Mouse (Mus musculus): ENCODE measurements around the gene Gtdc1. TPM values are rescaled to one million over a fixed set of nuclear protein-coding genes. Genes with fewer than 3 reads are reported as not detected.

Gene Gtdc1
- polyA plus RNA-seq, 1 experiment from 2014 or later, result 3.4 TPM

DNA sequence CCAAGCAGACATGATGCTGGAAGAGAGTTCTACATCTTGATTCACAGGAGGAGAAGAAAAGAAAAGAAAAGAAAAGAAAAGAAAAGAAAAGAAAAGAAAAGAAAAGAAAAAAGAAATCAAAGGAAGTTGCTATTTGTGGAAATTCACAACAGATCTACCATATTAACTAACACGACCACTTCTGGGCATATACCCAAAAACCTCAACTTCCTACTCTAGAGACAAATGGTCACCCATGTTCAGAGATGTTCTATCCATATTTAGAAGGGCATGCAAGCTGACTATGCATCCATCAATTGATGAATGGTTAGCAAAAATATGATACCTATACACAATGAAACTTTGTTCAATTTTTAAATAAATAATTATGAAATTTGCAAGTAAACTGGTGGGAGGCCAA lies 79.3 kb downstream of the Gtdc1 start:
- Histone ChIP-seq H3K9ac (no peak overlapping the region), H3K27ac (no peak overlapping the region), H3K4me3 (replicated peaks) (no peak overlapping the region), H3K36me3 (no peaks in the 10 kb centered on the region), H3K4me2 (no peak overlapping the region), H3K9me3 (replicated peaks) (peaks cover 5% of the 10 kb centered on the region; the same call in 1 of the 2 replicates), H3K27me3 (no peaks in the 10 kb centered on the region), H3K4me1 (replicated peaks) (no peaks in the 10 kb centered on the region)
- WGBS (ENCODE audit: insufficient replicate concordance), result 41% methylated on average over 1 of the region's 1 CpGs
- DNase-seq (no peak), ATAC-seq (ENCODE audit: low read depth) (no peak)

DNA sequence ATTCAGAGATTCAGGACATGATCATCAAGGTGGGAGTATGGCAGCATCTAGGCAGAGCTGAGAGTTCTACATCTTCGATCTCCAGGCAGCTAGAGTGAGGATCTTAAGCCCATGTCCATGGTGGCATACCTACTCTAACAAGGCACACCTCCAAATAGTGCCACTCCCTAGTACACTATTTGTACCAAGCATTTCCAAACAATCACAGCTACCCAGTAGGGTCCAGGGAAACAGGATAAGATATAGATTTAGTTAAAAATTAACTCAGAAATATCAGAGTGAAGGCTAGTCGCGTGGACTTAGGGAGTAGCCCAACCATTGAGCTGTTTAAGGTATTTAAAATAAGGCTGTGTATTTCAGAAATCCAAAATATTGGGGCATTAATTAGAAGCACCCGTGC lies 82.0 kb downstream of the Gtdc1 start:
- Histone ChIP-seq H3K4me2 (no peak overlapping the region), H3K9me3 (replicated peaks) (no peaks in the 10 kb centered on the region), H3K4me3 (replicated peaks) (no peak overlapping the region), H3K4me1 (replicated peaks) (no peaks in the 10 kb centered on the region), H3K27ac (no peak overlapping the region), H3K36me3 (no peaks in the 10 kb centered on the region), H3K27me3 (no peaks in the 10 kb centered on the region), H3K9ac (no peak overlapping the region)
- WGBS (ENCODE audit: insufficient replicate concordance), result 70% methylated on average over 4 of the region's 4 CpGs
- DNase-seq (no peak), ATAC-seq (ENCODE audit: low read depth) (no peak)

DNA sequence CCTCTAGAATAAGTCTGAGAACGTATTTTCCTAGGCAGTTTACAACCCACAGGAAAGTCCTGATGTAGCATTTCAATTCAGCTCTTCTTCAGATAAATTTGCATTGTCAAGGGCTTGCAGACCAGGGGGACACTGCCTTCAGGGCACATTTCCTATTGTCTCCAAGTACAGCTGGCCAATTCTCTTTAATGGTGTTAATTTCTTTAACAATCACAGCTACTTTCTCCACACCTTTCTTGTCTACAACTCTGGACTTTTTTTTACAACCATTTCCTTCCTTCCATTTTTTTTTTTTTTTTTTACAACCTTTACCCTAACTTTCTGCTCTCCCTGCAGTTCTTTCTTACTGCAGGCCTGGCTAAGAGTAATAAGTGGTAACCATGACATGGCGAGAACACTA lies 97.7 kb downstream of the Gtdc1 start:
- Histone ChIP-seq H3K9ac (no peak overlapping the region), H3K4me2 (no peak overlapping the region), H3K27me3 (no peaks in the 10 kb centered on the region), H3K36me3 (no peaks in the 10 kb centered on the region), H3K27ac (no peak overlapping the region), H3K4me1 (replicated peaks) (no peaks in the 10 kb centered on the region), H3K4me3 (replicated peaks) (no peak overlapping the region), H3K9me3 (replicated peaks) (no peaks in the 10 kb centered on the region)
- WGBS (ENCODE audit: insufficient replicate concordance), result 60% methylated on average over 2 of the region's 2 CpGs
- DNase-seq (no peak), ATAC-seq (ENCODE audit: low read depth) (no peak)

DNA sequence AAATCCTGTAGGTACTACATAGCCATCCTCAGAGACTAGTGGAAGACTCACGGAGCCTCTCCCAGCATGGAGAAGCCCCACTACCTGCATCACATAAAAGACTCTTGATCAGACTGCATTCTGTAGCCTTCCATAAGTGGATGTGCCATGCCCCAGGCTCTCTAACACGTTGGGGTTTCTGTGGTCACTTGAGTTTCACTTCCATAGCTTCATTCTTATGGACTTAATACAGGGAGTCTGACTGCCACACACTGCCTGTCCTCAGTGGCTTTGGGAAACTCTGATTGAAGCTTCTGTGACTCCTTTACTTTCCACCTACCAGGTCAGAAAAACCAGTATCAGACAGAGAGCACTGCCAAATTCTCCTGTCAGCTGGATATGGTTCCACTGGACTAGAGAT lies 98.1 kb downstream of the Gtdc1 start:
- Histone ChIP-seq H3K27me3 (no peaks in the 10 kb centered on the region), H3K4me1 (replicated peaks) (no peaks in the 10 kb centered on the region), H3K4me2 (no peak overlapping the region), H3K27ac (no peak overlapping the region), H3K4me3 (replicated peaks) (no peak overlapping the region), H3K36me3 (no peaks in the 10 kb centered on the region), H3K9ac (no peak overlapping the region), H3K9me3 (replicated peaks) (no peaks in the 10 kb centered on the region)
- WGBS (ENCODE audit: insufficient replicate concordance), result 52% methylated on average over 2 of the region's 2 CpGs
- DNase-seq (no peak), ATAC-seq (ENCODE audit: low read depth) (no peak)

DNA sequence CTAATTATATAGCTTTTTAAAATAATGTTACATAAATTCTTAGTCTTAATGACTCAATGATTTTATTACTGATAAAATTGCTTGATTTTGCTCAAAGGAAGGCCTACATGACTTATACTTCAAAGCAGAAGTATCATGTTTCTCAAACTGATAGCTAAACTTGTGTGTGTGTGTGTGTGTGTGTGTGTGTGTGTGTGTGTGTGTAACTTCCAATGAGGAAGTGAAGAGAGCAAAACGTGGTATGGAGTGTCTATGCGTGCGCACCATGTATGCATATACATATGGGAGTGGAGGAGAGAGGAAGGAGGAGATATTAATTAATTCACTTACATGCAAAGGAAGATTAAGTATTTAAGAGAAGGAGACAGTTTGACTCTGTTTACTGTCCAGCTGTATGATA lies 100.8 kb downstream of the Gtdc1 start:
- H3K4me3 ChIP-seq (replicated peaks), result no peak overlapping the region
- DNase-seq (no peak), ATAC-seq (ENCODE audit: low read depth) (no peak)
- no peaks in the 10 kb centered on the region for H3K4me1 ChIP-seq (replicated peaks)
- no peak overlapping the region for H3K4me2 ChIP-seq
- no peaks in the 10 kb centered on the region for H3K27me3 ChIP-seq
- H3K36me3 ChIP-seq, result no peaks in the 10 kb centered on the region
- no peak overlapping the region for H3K27ac ChIP-seq
- 69% methylated on average over 3 of the region's 3 CpGs for WGBS (ENCODE audit: insufficient replicate concordance)
- H3K9me3 ChIP-seq (replicated peaks), result no peaks in the 10 kb centered on the region
- H3K9ac ChIP-seq, result no peak overlapping the region

DNA sequence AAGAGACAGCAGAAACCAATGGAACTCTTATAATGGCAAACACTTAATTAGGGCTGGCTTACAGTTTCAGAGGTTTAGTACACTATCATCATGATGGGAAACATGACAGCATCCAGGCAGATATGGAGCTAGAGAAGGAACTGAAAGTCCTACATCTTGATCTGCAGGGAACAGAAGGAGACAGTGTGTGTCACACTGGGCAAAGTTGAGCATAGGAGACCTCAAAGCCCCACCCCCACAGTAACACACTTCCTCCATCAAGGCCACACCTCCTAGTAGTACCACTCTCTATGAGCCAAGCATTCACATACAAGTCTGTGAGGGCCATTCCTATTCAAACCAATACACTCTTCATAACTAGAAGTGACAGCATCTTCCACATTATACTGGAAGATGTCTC lies 109.7 kb downstream of the Gtdc1 start:
- no peaks in the 10 kb centered on the region for H3K36me3 ChIP-seq
- DNase-seq (no peak), ATAC-seq (ENCODE audit: low read depth) (no peak)
- H3K4me1 ChIP-seq (replicated peaks), result no peaks in the 10 kb centered on the region
- no peaks in the 10 kb centered on the region for H3K27me3 ChIP-seq
- H3K9me3 ChIP-seq (replicated peaks), result no peaks in the 10 kb centered on the region
- H3K4me3 ChIP-seq (replicated peaks), result no peak overlapping the region
- no peak overlapping the region for H3K4me2 ChIP-seq
- H3K27ac ChIP-seq, result no peak overlapping the region
- no peak overlapping the region for H3K9ac ChIP-seq

DNA sequence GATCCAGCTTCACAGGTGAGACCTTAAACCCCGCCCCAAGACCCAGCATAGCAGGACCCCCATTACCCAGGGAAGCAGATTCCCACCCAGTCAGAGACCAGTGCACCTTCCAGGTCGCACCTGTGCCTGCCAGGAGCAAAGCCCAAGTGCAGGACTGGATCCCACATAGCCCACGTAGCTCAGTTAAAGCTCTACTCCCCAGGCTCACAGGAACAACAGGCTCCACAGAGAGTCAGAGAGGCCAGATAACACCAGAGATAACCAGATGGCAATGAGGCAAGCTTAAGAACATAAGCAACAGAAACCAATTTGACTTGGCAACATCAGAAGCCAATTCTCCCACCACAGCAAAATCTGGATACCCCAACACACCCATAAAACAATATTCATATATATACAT lies 113.7 kb downstream of the Gtdc1 start:
- Histone ChIP-seq H3K36me3 (no peaks in the 10 kb centered on the region), H3K4me2 (no peak overlapping the region), H3K27ac (no peak overlapping the region), H3K4me1 (replicated peaks) (no peaks in the 10 kb centered on the region), H3K9me3 (replicated peaks) (no peaks in the 10 kb centered on the region), H3K27me3 (no peaks in the 10 kb centered on the region), H3K4me3 (replicated peaks) (no peak overlapping the region), H3K9ac (no peak overlapping the region)
- ATAC-seq (ENCODE audit: low read depth), result no peak
- DNase-seq, result no peak
- WGBS (ENCODE audit: insufficient replicate concordance), result 49% methylated on average over 3 of the region's 3 CpGs

DNA sequence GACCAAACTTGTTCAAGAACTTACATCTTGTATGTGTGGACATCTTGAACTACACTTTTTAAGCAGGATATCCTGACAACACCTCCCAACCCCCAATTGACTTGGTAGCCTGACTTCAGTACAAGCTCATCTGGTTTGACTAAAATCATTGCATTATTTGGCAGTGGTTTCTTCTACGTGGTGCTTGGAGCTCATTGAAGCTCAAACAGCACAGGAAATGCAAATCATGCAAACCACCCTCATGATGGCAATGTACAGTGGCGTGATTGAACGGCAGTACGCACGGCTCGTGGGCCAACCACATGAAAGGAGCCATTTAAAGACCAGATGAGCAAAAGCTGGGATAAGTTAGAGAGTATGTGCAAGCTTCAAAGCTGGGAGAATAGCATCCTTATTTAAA lies 123.0 kb downstream of the Gtdc1 start:
- Histone ChIP-seq H3K4me2 (no peak overlapping the region), H3K4me3 (replicated peaks) (no peak overlapping the region), H3K27me3 (no peaks in the 10 kb centered on the region), H3K36me3 (no peaks in the 10 kb centered on the region), H3K9me3 (replicated peaks) (no peaks in the 10 kb centered on the region), H3K4me1 (replicated peaks) (no peaks in the 10 kb centered on the region), H3K9ac (no peak overlapping the region), H3K27ac (no peak overlapping the region)
- no peak for ATAC-seq (ENCODE audit: low read depth)
- WGBS (ENCODE audit: insufficient replicate concordance), result 77% methylated on average over 6 of the region's 6 CpGs
- no peak for DNase-seq

DNA sequence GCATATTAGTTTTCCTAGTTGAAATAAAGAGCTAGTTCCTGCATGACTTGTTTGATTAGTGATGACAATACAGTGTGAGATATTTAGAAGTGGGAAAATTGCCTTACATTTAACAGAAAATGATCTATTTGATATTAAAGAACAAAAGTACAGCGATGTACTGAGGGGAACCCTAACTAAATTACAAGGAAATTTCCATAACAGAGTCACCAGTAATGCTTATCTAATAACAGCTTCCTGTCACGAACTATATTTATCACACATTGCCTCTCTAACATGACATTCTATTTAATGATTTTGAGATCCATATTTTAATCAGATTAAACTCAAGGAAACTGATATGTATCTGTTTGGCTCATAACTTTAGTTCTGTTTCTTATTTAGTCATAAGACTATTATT lies 126.1 kb downstream of the Gtdc1 start:
- H3K9ac ChIP-seq, result no peak overlapping the region
- no peaks in the 10 kb centered on the region for H3K27me3 ChIP-seq
- ATAC-seq (ENCODE audit: low read depth) (no peak), DNase-seq (no peak)
- no peak overlapping the region for H3K27ac ChIP-seq
- no peak overlapping the region for H3K4me2 ChIP-seq
- H3K4me1 ChIP-seq (replicated peaks), result no peaks in the 10 kb centered on the region
- no peaks in the 10 kb centered on the region for H3K36me3 ChIP-seq
- 42% methylated on average over 2 of the region's 2 CpGs for whole genome bisulfite sequencing (ENCODE audit: insufficient replicate concordance)
- H3K9me3 ChIP-seq (replicated peaks), result no peaks in the 10 kb centered on the region
- H3K4me3 ChIP-seq (replicated peaks), result no peak overlapping the region

DNA sequence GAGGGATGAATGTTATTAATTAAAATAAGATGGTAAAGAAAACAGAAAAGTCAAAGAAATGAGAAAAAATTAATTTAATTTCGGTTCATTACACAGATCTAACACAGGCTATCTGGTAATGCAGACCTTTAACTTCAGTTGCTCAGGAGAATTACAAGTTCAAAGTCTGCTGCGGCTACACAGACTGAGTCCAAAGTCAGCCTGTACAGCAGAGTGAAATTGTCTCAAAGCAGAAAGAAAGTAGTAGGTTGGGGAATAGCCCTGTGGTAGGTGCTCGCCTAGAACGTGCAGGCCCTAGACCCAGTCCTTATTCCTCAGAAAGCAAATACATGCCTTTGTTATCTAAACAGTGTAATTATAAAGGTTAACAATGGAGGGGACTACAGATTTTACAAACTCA lies 135.6 kb downstream of the Gtdc1 start:
- no peak for DNase-seq

DNA sequence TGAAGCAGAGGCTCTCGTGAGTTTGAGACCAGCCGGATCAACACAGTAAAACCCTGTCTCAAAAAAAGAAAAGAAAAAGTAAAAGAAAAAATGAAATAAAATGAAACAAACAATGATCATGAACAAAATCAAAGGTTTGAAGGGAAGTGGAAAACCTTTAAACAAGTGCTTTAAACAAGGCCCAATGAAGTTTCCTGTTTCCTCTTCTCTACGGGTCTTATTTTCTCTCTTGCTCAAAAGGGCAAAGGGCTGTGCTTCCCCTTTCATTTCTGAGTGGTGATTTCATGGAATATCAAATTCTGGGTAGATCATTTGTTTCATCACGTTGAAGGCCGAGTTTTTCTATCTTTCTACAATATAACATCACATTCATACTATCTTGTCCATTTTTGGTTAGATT lies 136.3 kb downstream of the Gtdc1 start:
- no peak overlapping the region for H3K4me3 ChIP-seq (replicated peaks)
- no peaks in the 10 kb centered on the region for H3K36me3 ChIP-seq
- WGBS (ENCODE audit: insufficient replicate concordance), result 63% methylated on average over 5 of the region's 5 CpGs
- H3K9ac ChIP-seq, result no peak overlapping the region
- no peaks in the 10 kb centered on the region for H3K27me3 ChIP-seq
- ATAC-seq (ENCODE audit: low read depth) (no peak), DNase-seq (no peak)
- H3K4me1 ChIP-seq (replicated peaks), result no peaks in the 10 kb centered on the region
- H3K27ac ChIP-seq, result no peak overlapping the region
- no peak overlapping the region for H3K4me2 ChIP-seq
- H3K9me3 ChIP-seq (replicated peaks), result no peaks in the 10 kb centered on the region

More for the DNA sequence above, 135.6 kb downstream of the Gtdc1 start:
- Histone ChIP-seq H3K4me1 (replicated peaks) (no peaks in the 10 kb centered on the region), H3K4me2 (no peak overlapping the region), H3K4me3 (replicated peaks) (no peak overlapping the region), H3K9ac (no peak overlapping the region), H3K27ac (no peak overlapping the region), H3K36me3 (no peaks in the 10 kb centered on the region), H3K9me3 (replicated peaks) (no peaks in the 10 kb centered on the region), H3K27me3 (no peaks in the 10 kb centered on the region)
- WGBS (ENCODE audit: insufficient replicate concordance), result 71% methylated on average over 4 of the region's 4 CpGs
- ATAC-seq (ENCODE audit: low read depth), result no peak

DNA sequence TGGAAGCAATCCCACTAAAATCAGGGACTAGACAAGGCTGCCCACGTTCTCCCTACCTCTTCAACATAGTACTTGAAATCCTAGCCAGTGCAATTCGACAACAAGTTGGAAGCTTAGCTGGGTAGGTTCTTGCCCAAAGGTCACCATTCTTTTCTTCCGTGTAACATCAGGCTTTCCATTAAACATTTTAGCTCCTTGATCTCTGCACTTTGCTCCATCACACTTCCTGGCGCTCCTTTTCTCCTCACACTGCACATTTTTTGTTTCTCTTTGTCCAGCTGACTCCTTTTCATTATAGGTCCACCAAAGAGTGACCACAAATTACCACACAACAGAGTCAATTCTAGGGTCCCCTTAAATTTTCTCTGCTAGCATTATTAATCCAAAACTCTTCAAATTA lies 144.7 kb downstream of the Gtdc1 start:
- Histone ChIP-seq H3K36me3 (no peaks in the 10 kb centered on the region), H3K27me3 (no peaks in the 10 kb centered on the region), H3K9ac (no peak overlapping the region), H3K4me1 (replicated peaks) (no peaks in the 10 kb centered on the region), H3K27ac (no peak overlapping the region), H3K9me3 (replicated peaks) (no peaks in the 10 kb centered on the region), H3K4me3 (replicated peaks) (no peak overlapping the region), H3K4me2 (no peak overlapping the region)
- 74% methylated on average over 4 of the region's 4 CpGs for WGBS (ENCODE audit: insufficient replicate concordance)
- no peak for DNase-seq
- no peak for ATAC-seq (ENCODE audit: low read depth)

DNA sequence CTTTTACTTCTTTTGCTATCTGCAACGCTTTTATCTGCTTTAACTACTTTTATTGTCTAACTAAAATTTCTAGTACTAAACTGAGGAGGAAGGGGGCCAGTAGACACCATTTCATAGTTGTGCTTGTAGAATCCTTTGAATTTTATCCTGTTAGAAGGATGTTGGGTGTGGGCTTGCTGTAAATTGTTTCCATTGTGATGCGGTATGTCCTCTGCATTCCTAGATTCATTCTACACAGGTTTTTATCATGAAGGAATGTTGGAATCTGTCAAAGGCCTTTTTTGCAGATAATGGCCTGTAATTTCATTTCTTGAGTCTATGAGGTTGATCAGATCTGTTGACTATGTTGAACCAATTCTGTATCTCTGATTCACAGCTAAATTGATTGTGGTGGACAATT lies 146.5 kb downstream of the Gtdc1 start:
- no peaks in the 10 kb centered on the region for H3K36me3 ChIP-seq
- H3K4me2 ChIP-seq, result no peak overlapping the region
- H3K4me3 ChIP-seq (replicated peaks), result no peak overlapping the region
- DNase-seq (no peak), ATAC-seq (ENCODE audit: low read depth) (no peak)
- H3K27me3 ChIP-seq, result no peaks in the 10 kb centered on the region
- no peaks in the 10 kb centered on the region for H3K4me1 ChIP-seq (replicated peaks)
- no peak overlapping the region for H3K27ac ChIP-seq
- WGBS (ENCODE audit: insufficient replicate concordance), result 86% methylated on average over 2 of the region's 2 CpGs
- H3K9ac ChIP-seq, result no peak overlapping the region
- no peaks in the 10 kb centered on the region for H3K9me3 ChIP-seq (replicated peaks)
